Mouse (Mus musculus): ENCODE measurements around the gene Spryd4.
"Not testable (repeated sequence)": the region's sequence is repeated elsewhere in the genome, so short reads cannot be mapped to it uniquely, and the experiment has no call there.

The Spryd4 gene

GRCm38 (mm10) chr10:128225538-128225937, 13.9 kb upstream of the Spryd4 start, which contains the start of gene Mip:
Gene Mip (plus strand): TSS chr10:128225838.
- no peak for DNase-seq (ENCODE audit: extremely low read depth, low read depth, low spot score)

GRCm38 (mm10) chr10:128225064-128225463, 13.5 kb upstream of the Spryd4 start:
- no peak for DNase-seq (ENCODE audit: extremely low read depth, low read depth, low spot score)

- DNase-seq (ENCODE audit: extremely low read depth, low read depth, low spot score) = no peak
Measured at GRCm38 (mm10) chr10:128221533-128222286, 10.1 kb upstream of the Spryd4 start.

GRCm38 (mm10) chr10:128218387-128219117, 6.9 kb upstream of the Spryd4 start:
- DNase-seq (ENCODE audit: extremely low read depth, low read depth, low spot score) = no peak

- DNase-seq (ENCODE audit: extremely low read depth, low read depth, low spot score) = no peak
Measured at GRCm38 (mm10) chr10:128214981-128215380, 3.4 kb upstream of the Spryd4 start.

GRCm38 (mm10) chr10:128214112-128214511, 2.5 kb upstream of the Spryd4 start:
- DNase-seq (ENCODE audit: extremely low read depth, low read depth, low spot score) = not testable (repeated sequence)

- DNase-seq (ENCODE audit: extremely low read depth, low read depth, low spot score) = no peak
Measured at GRCm38 (mm10) chr10:128212871-128213323, 1.3 kb upstream of the Spryd4 start.

GRCm38 (mm10) chr10:128212148-128212547, 541 bp upstream of the Spryd4 start:
- DNase-seq (ENCODE audit: extremely low read depth, low read depth, low spot score) = no peak

- no peak for DNase-seq (ENCODE audit: extremely low read depth, low read depth, low spot score)
Measured at GRCm38 (mm10) chr10:128210954-128211353, 653 bp downstream of the Spryd4 start.

GRCm38 (mm10) chr10:128210131-128210530, 1.5 kb downstream of the Spryd4 start:
- no peak for DNase-seq (ENCODE audit: extremely low read depth, low read depth, low spot score)

GRCm38 (mm10) chr10:128209311-128210009, 2.1 kb downstream of the Spryd4 start:
- no peak for DNase-seq (ENCODE audit: extremely low read depth, low read depth, low spot score)

GRCm38 (mm10) chr10:128208326-128208725, 3.3 kb downstream of the Spryd4 start:
- no peak for DNase-seq (ENCODE audit: extremely low read depth, low read depth, low spot score)

GRCm38 (mm10) chr10:128204941-128205340, 6.7 kb downstream of the Spryd4 start:
- DNase-seq (ENCODE audit: extremely low read depth, low read depth, low spot score) = no peak

- DNase-seq (ENCODE audit: extremely low read depth, low read depth, low spot score) = no peak
Measured at GRCm38 (mm10) chr10:128201856-128202255, 9.8 kb downstream of the Spryd4 start.

GRCm38 (mm10) chr10:128194551-128195461, 16.8 kb downstream of the Spryd4 start:
- DNase-seq (ENCODE audit: extremely low read depth, low read depth, low spot score) = no peak

- DNase-seq (ENCODE audit: extremely low read depth, low read depth, low spot score) = no peak
Measured at GRCm38 (mm10) chr10:128194024-128194550, 17.5 kb downstream of the Spryd4 start, which contains the start of gene Gls2. Gene Gls2 (plus strand): TSS chr10:128194457.

GRCm38 (mm10) chr10:128193113-128193512, 18.5 kb downstream of the Spryd4 start:
- DNase-seq (ENCODE audit: extremely low read depth, low read depth, low spot score) = no peak

- not testable (repeated sequence) for DNase-seq (ENCODE audit: extremely low read depth, low read depth, low spot score)
Measured at GRCm38 (mm10) chr10:128192030-128192766, 19.4 kb downstream of the Spryd4 start.

- no peak for DNase-seq (ENCODE audit: extremely low read depth, low read depth, low spot score)
Measured at GRCm38 (mm10) chr10:128191472-128191871, 20.1 kb downstream of the Spryd4 start.

Data from fat pad, adult 2 months (tissue).